Mouse (Mus musculus) erythroblast, embryonic 14.5 days (primary cell): ENCODE measurements around the gene Olfr1223. TPM values are rescaled to one million over a fixed set of nuclear protein-coding genes. Genes with fewer than 3 reads are reported as not detected.
"Not testable (repeated sequence)": the region's sequence is repeated elsewhere in the genome, so short reads cannot be mapped to it uniquely, and the experiment has no call there.

Experiments used
- H3K27me3 ChIP-seq: 2 replicates; pipeline ENCODE4 v1.6.1; 2012; ENCODE audit warnings: inconsistent platforms; ENCODE audit not compliant: control insufficient read depth
- H3K36me3 ChIP-seq: 2 replicates; pipeline ENCODE4 v1.6.1; 2012; ENCODE audit warnings: mild to moderate bottlenecking, inconsistent platforms; ENCODE audit not compliant: control insufficient read depth
- H3K4me1 ChIP-seq: 2 replicates; pipeline ENCODE4 v1.6.1; 2012; ENCODE audit warnings: inconsistent platforms; ENCODE audit not compliant: control insufficient read depth
- H3K4me3 ChIP-seq: replicated peaks from 2 replicates; pipeline ENCODE3; 2012; ENCODE audit warnings: moderate library complexity, mild to moderate bottlenecking, inconsistent platforms
- H3K9me3 ChIP-seq: 2 replicates; pipeline ENCODE4 v1.6.1; 2012; ENCODE audit warnings: low read length, inconsistent platforms, mixed read lengths; ENCODE audit not compliant: control insufficient read depth
- GATA1 ChIP-seq: IDR thresholded peaks from 2 replicates; pipeline ENCODE4 v1.6.1; 2012; ENCODE audit warnings: low read length, inconsistent platforms, mixed read lengths
- TAL1 ChIP-seq: IDR thresholded peaks from 3 replicates; pipeline ENCODE4 v1.6.1; 2012; ENCODE audit warnings: low read length, inconsistent platforms, mixed read lengths
- polyA plus RNA-seq: library from polyadenylated mRNA; stranded (reverse); fragments of >175 nt; gene quantifications from 2 replicates; pipeline ENCODE4 v1.2.3, GENCODE M21; 2012

Olfr1223 gene
- polyA plus RNA-seq: not detected in 2 replicates

GRCm38 (mm10) chr2:89151460-89151859 is at the start of gene Olfr1223:
Olfr1223 (minus strand) TSS chr2:89151560.
- TF ChIP-seq GATA1 (no peak), TAL1 (no peak)
- H3K9me3 ChIP-seq: peaks cover under 1% of the 10 kb centered on the region; the same call in 1 of the 2 replicates
- no peak within 1 kb of the TSS for H3K4me3 ChIP-seq
- H3K36me3 ChIP-seq: no peaks in the 10 kb centered on the region
- no peaks in the 10 kb centered on the region for H3K27me3 ChIP-seq
- H3K4me1 ChIP-seq: no peaks in the 10 kb centered on the region

GRCm38 (mm10) chr2:89199948-89200347 is 48.6 kb upstream of the Olfr1223 start, which contains the start of gene Olfr1226:
Olfr1226 (minus strand) TSS chr2:89200048.
- Histone ChIP-seq H3K4me1 (no peaks in the 10 kb centered on the region), H3K36me3 (no peaks in the 10 kb centered on the region), H3K4me3 (no peak within 1 kb of the TSS), H3K9me3 (no peaks in the 10 kb centered on the region), H3K27me3 (no peaks in the 10 kb centered on the region)
- TF ChIP-seq GATA1 (no peak), TAL1 (no peak)

GRCm38 (mm10) chr2:89196325-89196982 is 45.1 kb upstream of the Olfr1223 start:
- TF ChIP-seq TAL1 (no peak), GATA1 (no peak)
- Histone ChIP-seq H3K4me1 (no peaks in the 10 kb centered on the region), H3K4me3 (no peak overlapping the region)

GRCm38 (mm10) chr2:89174569-89174968 is 23.2 kb upstream of the Olfr1223 start, which contains the start of gene Olfr1225:
Olfr1225 (minus strand) TSS chr2:89174669.
- Histone ChIP-seq H3K27me3 (no peaks in the 10 kb centered on the region), H3K36me3 (no peaks in the 10 kb centered on the region), H3K4me1 (no peaks in the 10 kb centered on the region), H3K9me3 (no peaks in the 10 kb centered on the region), H3K4me3 (no peak within 1 kb of the TSS)
- TF ChIP-seq GATA1: no peak
- no peak for TF ChIP-seq TAL1

More at GRCm38 (mm10) chr2:89196325-89196982, 45.1 kb upstream of the Olfr1223 start:
- Histone ChIP-seq H3K36me3 (no peaks in the 10 kb centered on the region), H3K27me3 (no peaks in the 10 kb centered on the region), H3K9me3 (no peaks in the 10 kb centered on the region)

- H3K36me3 ChIP-seq, H3K4me1 ChIP-seq, H3K4me3 ChIP-seq, H3K9me3 ChIP-seq, H3K27me3 ChIP-seq: not testable (repeated sequence)
Measured at GRCm38 (mm10) chr2:89164711-89165110, 13.4 kb upstream of the Olfr1223 start.

GRCm38 (mm10) chr2:89163991-89164390 is 12.6 kb upstream of the Olfr1223 start, which contains the start of gene Olfr1224-ps1:
Olfr1224-ps1 (minus strand) TSS chr2:89164091.
- H3K4me1 ChIP-seq, H3K27me3 ChIP-seq, H3K4me3 ChIP-seq, H3K36me3 ChIP-seq, H3K9me3 ChIP-seq: not testable (repeated sequence)

- H3K36me3 ChIP-seq: no peaks in the 10 kb centered on the region
- H3K4me3 ChIP-seq: no peak within 1 kb of the TSS
- no peaks in the 10 kb centered on the region for H3K27me3 ChIP-seq
- no peaks in the 10 kb centered on the region for H3K9me3 ChIP-seq
- no peaks in the 10 kb centered on the region for H3K4me1 ChIP-seq
- TF ChIP-seq GATA1: no peak
Measured at GRCm38 (mm10) chr2:89132954-89133353, 18.4 kb downstream of the Olfr1223 start, which contains the start of gene Olfr1222. Olfr1222 (minus strand) TSS chr2:89133054.

- Histone ChIP-seq H3K4me3 (no peak within 1 kb of the TSS), H3K27me3 (no peaks in the 10 kb centered on the region), H3K9me3 (no peaks in the 10 kb centered on the region), H3K36me3 (no peaks in the 10 kb centered on the region), H3K4me1 (no peaks in the 10 kb centered on the region)
- TF ChIP-seq GATA1 (no peak), TAL1 (no peak)
Measured at GRCm38 (mm10) chr2:89117183-89117582, 34.2 kb downstream of the Olfr1223 start, which contains the start of gene Olfr1221. Olfr1221 (minus strand) TSS chr2:89117283.

- H3K4me1 ChIP-seq: no peaks in the 10 kb centered on the region
- no peak within 1 kb of the TSS for H3K4me3 ChIP-seq
- no peaks in the 10 kb centered on the region for H3K36me3 ChIP-seq
- no peaks in the 10 kb centered on the region for H3K27me3 ChIP-seq
- H3K9me3 ChIP-seq: peaks cover 2% of the 10 kb centered on the region; the same call in 1 of the 2 replicates
- TF ChIP-seq TAL1 (no peak), GATA1 (no peak)
Measured at GRCm38 (mm10) chr2:89106735-89107134, 44.6 kb downstream of the Olfr1223 start, which contains the start of gene Olfr1220. Olfr1220 (minus strand) TSS chr2:89106835.
